Mouse (Mus musculus): ENCODE measurements around the gene Hist1h3i.

DNA sequence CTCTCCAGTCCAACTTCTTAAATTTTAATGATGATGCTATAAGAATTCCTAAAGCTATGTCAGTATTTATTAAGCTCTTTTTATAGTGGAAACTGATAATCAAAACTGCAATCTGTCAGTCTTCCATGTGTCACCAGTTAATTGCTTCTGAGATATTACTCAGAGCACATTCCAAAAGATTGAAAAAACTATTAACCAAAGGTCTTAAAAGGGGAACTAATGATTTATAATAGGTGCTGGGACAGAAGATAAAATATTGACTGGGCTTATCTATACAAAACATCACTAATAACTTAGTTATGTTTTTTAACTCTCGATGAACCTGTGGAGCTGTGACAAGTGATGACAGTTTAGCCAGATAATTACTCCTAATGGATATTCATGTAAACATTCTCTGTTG lies 38.2 kb downstream of the Hist1h3i start:
- TF ChIP-seq CTCF (IDR thresholded peaks at IDR 0.05; ENCODE audit: borderline replicate concordance, insufficient read depth, low read depth, low read length), result no peak
- TF ChIP-seq POLR2A (IDR thresholded peaks at IDR 0.05; ENCODE audit: borderline replicate concordance, insufficient read depth, low read length), result no peak

Data from cerebellum, adult 2 months (tissue).